Mouse (Mus musculus): ENCODE measurements around the gene Ndufv2.

Gene Ndufv2

GRCm38 (mm10) chr17:66101380-66102330 is at the start of gene Ndufv2:
TSS of gene Ndufv2 (minus strand) at chr17:66101559.
- peak; percentile 93 for DNase-seq (ENCODE audit: low read depth)

DNA sequence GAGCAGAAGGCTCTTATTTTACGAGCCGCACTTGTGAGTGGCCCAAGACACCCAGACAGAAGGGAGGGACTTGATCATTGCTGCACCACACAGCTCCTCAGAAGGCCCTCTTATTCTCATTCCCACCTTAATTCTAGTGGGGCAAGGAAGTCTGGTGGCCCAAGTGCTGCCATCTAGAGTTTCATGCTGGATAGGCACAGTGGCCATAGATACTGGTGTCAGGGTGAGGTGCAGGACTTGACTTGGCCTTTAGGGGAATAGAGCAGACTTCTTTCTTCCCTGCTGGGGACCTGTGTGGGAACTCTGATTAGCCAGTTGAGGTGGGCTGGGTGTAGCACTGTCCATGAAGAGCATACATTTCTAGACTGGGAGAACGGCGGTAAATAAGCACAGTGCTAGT is 29.9 kb upstream of the Ndufv2 start:
- DNase-seq (ENCODE audit: low read depth) = no peak

DNA sequence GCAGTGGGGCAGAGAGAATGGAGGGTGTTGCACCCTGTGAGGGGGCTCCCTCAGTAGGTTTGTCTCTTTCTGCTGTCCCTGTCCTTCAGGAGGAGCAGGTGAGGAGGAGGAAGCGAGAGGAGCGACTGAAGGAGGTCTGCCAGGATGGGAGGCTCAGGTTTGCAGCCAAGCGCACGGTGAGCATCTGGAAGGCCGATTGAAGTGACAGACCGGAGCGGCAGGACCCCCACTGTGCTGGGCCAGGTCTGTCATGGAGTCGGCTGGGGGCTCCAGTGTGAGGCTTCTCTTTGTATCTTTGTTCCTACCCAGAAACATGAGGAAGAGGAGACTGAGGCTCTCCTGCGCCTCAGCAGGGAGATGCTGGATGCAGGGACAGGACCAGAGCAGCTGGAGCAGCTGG is 29.0 kb upstream of the Ndufv2 start:
- DNase-seq (ENCODE audit: low read depth) = no peak

GRCm38 (mm10) chr17:66125211-66125610 is 23.9 kb upstream of the Ndufv2 start:
- no peak for DNase-seq (ENCODE audit: low read depth)

GRCm38 (mm10) chr17:66123816-66124610 is 22.7 kb upstream of the Ndufv2 start:
- no peak for DNase-seq (ENCODE audit: low read depth)

DNA sequence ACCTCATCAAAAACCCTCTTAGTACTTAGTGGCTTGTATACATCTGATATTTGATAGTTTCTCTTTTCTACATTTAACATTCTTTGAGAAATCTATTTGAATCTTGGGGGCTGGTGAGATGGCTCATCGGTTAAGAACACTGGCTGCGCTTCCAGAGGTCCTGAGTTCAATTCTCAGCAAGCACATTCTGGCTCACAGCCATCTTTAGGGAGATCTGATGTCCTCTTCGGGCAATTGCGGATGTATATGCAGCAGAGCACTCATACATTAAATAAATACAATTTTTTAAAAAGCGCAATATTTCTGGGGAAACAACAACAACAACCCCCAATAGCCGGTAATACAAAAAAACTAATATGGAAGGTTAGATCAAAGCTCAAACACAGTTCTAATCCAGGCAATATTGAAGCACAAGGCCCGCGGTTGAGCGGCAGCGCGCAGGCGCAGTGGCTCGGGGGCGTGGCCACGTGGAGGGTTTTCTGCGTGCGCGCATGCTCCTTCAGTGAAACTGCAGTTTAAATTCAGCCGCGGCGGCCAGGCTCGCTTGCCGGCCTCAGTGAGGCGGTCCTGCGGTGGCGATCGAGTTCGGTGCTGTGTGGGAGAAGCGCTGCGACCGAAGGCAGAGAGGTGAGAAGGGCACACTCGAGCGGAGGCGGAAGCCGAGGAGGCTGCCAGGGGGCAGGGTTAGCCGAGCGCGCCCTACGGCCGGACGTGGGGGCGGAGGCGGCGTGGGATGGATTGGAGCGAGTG is 21.9 kb upstream of the Ndufv2 start, which contains the start of gene Ddx11:
Ddx11 (plus strand) TSS at position 455 of the 750 bp plus-strand sequence.
- DNase-seq (ENCODE audit: low read depth) = peak; percentile 83

- DNase-seq (ENCODE audit: low read depth) = no peak
Measured at GRCm38 (mm10) chr17:66120701-66121100, 19.3 kb upstream of the Ndufv2 start.

DNA sequence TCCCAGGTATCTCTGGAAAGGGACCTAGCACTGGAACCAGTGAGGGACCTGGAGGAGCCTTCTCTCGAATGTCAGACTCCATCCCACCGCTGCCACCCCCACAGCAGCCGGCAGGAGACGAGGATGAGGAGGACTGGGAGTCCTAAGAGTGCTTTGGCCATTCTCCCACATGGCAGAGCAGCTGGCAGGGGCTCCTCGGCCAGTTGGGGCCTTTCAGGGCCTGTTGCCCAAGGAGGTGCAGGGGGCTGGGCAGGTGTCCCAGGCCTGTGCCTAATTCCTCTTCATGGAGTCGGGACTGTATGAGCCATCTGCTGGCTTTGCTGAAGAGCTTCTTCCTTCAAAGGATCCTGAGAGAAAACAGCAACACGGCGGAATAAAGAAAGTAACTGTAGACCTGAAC is 17.6 kb upstream of the Ndufv2 start:
- DNase-seq (ENCODE audit: low read depth) = no peak

DNA sequence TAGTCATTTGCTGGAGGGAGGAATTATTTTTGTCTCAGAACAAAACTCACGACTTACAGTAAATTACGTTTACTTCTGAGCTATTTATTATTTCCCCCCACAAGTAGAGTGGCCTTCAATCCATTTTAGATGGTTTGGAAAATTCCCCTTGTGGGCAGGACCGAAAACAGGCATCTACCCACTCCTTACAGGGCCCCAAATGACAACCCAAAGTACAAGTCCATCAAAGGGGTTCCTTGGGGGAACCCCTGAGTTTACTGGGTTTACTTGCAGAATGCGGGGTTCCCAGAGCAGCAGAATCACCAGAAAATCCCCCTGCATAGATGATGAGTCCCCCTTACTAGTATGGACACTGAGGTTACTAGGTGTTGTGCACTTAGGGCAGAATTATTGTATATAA is 10.8 kb upstream of the Ndufv2 start:
- DNase-seq (ENCODE audit: low read depth) = no peak

GRCm38 (mm10) chr17:66111402-66111959 is 10.1 kb upstream of the Ndufv2 start, which contains the start of gene Washc1:
TSS of gene Washc1 (plus strand) at chr17:66111545.
- DNase-seq (ENCODE audit: low read depth) = peak; percentile 87

- no peak for DNase-seq (ENCODE audit: low read depth)
Measured at GRCm38 (mm10) chr17:66110746-66111145, 9.4 kb upstream of the Ndufv2 start.

DNA sequence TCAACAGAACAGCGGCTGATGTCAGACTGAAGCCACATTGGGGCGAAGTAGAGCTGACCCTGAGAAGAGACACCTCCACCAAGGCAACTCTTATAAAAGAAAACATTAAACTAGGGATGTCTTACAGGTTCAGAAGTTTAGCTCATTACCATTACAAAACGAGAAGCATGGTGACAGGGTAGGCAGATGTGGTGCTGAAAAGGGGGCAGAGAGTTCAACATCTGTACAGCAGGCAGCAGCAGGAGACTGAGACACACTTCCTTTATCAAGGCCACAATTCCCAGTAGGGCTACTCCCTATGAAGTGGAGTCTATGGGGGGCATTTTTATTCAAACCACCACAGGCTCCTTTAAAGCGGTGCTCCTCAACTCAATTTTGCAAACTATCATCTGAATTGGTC is 6.8 kb upstream of the Ndufv2 start:
- DNase-seq (ENCODE audit: low read depth) = no peak

DNA sequence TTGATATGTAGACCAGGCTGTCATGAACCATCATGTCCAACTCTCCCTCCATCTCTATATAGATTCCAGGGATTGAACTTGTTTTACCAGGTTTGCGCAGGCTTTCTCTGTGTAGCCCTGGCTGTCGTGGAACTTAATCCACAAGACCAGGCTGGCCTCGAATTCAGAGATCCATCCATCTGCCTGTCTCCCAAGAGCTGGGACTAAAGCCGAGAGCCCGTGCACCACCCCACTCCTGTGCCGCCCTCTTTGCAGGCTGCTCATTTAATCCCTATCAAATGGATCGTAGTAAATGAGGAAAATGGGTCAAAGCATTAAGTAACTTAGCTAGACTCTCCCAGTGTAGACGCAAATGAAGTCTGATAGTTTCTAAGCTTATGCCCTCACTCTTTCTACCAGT is 6.1 kb upstream of the Ndufv2 start:
- DNase-seq (ENCODE audit: low read depth) = no peak

DNA sequence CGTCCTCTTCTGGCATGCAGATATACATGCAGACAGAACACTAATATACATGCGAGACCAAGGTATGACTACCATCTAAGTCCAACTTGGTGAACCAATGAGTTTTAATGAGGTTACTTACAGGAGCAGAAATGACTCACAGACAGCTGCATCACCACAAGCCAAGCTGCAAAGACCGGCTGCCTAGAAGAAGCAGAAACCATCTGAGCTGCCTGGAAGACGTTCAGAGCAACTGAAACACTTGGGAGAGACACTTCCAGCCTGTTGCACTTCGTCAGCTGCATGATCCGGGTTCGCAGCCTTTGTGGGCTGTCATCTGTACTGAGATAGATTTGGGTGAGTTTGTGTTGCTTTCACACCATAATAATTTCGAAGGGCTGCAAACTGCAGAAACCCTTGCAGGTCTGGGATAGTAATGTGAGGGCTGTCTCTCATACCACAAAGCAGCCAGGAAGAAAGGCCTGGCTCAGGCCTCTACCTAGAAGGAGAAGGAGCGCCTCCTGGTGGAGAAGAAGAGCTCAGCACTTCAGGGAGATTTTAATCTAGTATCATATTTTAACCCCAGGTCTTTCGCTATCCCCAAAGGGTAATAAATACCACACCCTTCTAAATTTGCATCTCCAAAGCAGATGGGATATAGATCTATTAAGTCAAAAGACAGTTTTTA is 5.4 kb upstream of the Ndufv2 start:
- DNase-seq (ENCODE audit: low read depth) = no peak

GRCm38 (mm10) chr17:66104076-66104475 is 2.7 kb upstream of the Ndufv2 start:
- DNase-seq (ENCODE audit: low read depth) = no peak

DNA sequence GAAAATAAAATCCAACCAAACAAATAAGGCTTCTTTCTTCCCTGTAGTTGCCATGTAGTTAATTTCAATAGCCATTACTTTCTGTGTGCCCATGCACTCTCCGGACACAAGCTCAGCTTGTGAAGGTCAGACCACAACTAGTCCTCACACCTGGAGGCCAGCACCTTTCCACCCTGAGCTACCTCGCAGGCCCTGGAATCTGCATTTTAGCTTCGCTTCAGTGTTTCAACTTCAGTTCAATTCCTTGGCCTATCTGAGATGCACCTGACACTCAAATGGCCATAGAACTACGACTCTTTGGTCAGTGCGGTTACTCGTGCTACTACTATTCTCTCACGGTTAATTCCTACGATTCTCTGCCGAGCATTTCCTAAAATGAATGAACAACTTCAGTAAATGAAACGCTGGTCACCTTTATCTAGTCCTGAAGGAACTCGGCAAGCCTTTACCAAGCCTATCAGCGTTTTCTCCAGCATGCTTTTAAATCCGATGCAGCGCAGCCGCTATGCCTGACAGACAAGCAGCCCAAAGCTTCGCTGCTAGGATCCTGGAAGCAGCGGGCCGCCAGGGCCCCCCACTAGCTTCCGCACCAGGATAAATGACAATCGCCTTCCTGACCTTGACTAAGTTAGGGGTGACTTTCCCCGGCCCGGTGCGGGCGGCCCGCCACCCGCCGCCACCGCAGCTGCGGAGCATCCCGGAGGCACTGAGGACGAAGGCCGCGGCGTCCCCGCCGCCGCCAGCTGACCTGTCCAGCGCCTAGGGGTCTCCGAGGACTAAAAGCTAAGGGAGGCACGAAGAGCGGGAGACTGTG is 586 bp downstream of the Ndufv2 start:
- DNase-seq (ENCODE audit: low read depth) = no peak

DNA sequence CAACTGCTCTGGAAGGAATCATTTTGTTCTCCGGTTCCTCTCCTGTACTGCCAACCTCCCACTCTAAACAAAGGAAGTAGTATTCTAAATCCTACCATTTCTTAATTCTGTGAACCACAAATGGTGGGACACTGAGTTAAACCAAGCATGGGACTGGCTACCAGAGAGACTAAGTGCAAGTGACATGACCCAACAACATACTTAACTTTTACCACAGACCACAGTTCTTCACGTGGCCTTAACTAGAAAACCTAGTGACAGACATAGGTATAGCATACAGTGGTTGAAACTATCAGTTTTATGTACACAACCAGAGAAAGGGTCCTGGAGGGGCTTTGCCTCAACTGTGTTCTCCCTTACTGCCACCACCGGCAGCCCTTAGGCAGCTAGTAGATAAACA is 8.7 kb downstream of the Ndufv2 start:
- DNase-seq (ENCODE audit: low read depth) = no peak

DNA sequence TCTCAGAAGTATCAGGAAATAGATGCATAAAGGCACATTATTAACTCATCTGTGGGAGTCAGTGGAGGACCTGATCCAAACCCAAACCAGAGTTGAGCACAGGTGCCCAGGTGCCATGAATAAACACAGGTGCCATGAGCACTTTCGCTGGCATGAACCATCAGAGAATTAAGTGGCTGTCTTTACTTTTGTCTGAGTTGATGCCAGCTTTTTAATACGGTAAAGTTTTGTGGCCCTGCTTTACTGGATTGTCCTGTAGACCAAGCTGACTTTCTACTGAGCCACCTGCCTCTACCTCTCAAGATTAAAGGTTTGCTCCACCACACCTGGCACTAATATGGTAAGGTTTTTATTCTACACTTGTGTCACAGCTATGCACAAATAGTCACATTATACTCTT is 9.3 kb downstream of the Ndufv2 start:
- DNase-seq (ENCODE audit: low read depth) = no peak

GRCm38 (mm10) chr17:66091392-66091791 is 10.0 kb downstream of the Ndufv2 start:
- DNase-seq (ENCODE audit: low read depth) = no peak

DNA sequence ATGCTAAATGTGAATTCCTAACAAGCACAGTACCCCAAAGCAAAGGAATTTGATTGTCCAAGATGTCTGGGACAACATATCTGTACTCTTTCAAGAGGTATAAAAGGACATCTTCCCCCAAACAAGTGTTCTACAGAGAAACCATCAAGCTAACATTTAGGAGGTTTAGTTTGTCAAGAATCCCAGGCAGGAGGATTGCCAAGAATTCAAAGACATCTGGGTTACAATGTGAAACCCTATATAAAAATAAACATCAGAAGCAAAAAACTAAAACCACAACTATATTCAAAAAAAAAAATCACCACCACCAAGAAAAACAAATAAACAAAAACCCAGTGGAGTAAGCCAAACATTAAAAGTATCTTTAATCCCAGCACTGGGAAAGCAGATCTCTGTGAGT is 11.1 kb downstream of the Ndufv2 start:
- DNase-seq (ENCODE audit: low read depth) = no peak

Measured in c-Kit-positive CD71-negative TER-119-negative erythroid progenitor cells, embryonic 14.5 days (primary cell).